Mouse (Mus musculus) neural tube, embryonic 11.5 days (tissue): Measurements from ENCODE around the gene Reep3. TPM values are rescaled to one million over a fixed set of nuclear protein-coding genes. Genes with fewer than 3 reads are reported as not detected.

Experiments used
- ATAC-seq: fragments of 200-750 bp; cut with Nextera tagmentation; 2 replicates; pipeline ENCODE4 v1.8.0; 2017; ENCODE audit warnings: moderate number of reproducible peaks, mild to moderate bottlenecking, moderate TSS enrichment, moderate library complexity; ENCODE audit not compliant: insufficient read depth, low FRiP score, low TSS enrichment
- DNase-seq: peaks from one replicate; pipeline ENCODE4 v3.0.0-alpha.2; 2015; ENCODE audit warnings: low spot score
- H3K27ac ChIP-seq: fragments of 300-500 bp; sonication (generic); 2 replicates; pipeline ENCODE4 v1.5.1; 2014; ENCODE audit warnings: low read depth, mild to moderate bottlenecking, low read length
- H3K27me3 ChIP-seq: fragments of 300-500 bp; sonication (generic); 2 replicates; pipeline ENCODE4 v1.6.1; 2014; ENCODE audit warnings: mild to moderate bottlenecking, low read length, mixed read lengths; ENCODE audit not compliant: control insufficient read depth, insufficient read depth
- H3K36me3 ChIP-seq: fragments of 300-500 bp; sonication (generic); 2 replicates; pipeline ENCODE4 v1.6.1; 2014; ENCODE audit warnings: mild to moderate bottlenecking, low read length, moderate library complexity, mixed read lengths; ENCODE audit not compliant: control insufficient read depth, insufficient read depth
- H3K4me1 ChIP-seq: fragments of 300-500 bp; sonication (generic); 2 replicates; pipeline ENCODE4 v1.6.1; 2014; ENCODE audit warnings: low read length, mixed read lengths; ENCODE audit not compliant: control insufficient read depth, insufficient read depth
- H3K4me2 ChIP-seq: fragments of 300-500 bp; sonication (generic); 2 replicates; pipeline ENCODE4 v1.6.1; 2014; ENCODE audit warnings: low read depth, mild to moderate bottlenecking, moderate library complexity
- H3K4me3 ChIP-seq: fragments of 300-500 bp; sonication (generic); 2 replicates; pipeline ENCODE4 v1.5.1; 2014; ENCODE audit warnings: low read depth, low read length
- H3K9ac ChIP-seq: fragments of 300-500 bp; sonication (generic); 2 replicates; pipeline ENCODE4 v1.6.1; 2014; ENCODE audit warnings: mild to moderate bottlenecking, low read length
- H3K9me3 ChIP-seq: fragments of 300-500 bp; sonication (generic); 2 replicates; pipeline ENCODE4 v1.6.1; 2016; ENCODE audit warnings: low read length; ENCODE audit not compliant: control insufficient read depth
- WGBS: fragments of 180-500 bp; shearing (Covaris S2); extraction: QIAGEN DNeasy Blood & Tissue Kit; methylation state at CpG from one replicate; pipeline ENCODE4 v1.1.7; 2014; 5-methylcytosine and 5-hydroxymethylcytosine counted together
- polyA plus RNA-seq: library from polyadenylated mRNA; unstranded; fragments of >200 nt; fragmentation: Nextera tagmentation; extraction: Ambion mirVana; gene quantifications from 2 replicates; pipeline ENCODE4 v1.2.1, GENCODE M21; 2014

Reep3 gene
- polyA plus RNA-seq, 1 experiment from 2014 or later, result 40.6 TPM

GRCm38 (mm10) chr10:67095798-67096620 lies 736 bp downstream of the Reep3 start, which contains the start of gene Jmjd1c:
Jmjd1c (plus strand) TSS chr10:67096125.
- peak; percentile 92 for DNase-seq
- Histone ChIP-seq H3K4me2 (peak within 1 kb of the TSS; percentile 71), H3K9me3 (no peaks in the 10 kb centered on the region), H3K27me3 (no peaks in the 10 kb centered on the region), H3K4me1 (peaks cover 23% of the 10 kb centered on the region), H3K27ac (peak within 1 kb of the TSS; percentile 99), H3K36me3 (no peaks in the 10 kb centered on the region; the same call in 1 of the 2 replicates), H3K9ac (peak within 1 kb of the TSS; percentile 100), H3K4me3 (peak within 1 kb of the TSS; percentile 79)
- ATAC-seq, result peak; percentile 89
- under 1% methylated on average over 67 of the region's 73 CpGs for WGBS

GRCm38 (mm10) chr10:67094922-67095321 lies 1.8 kb downstream of the Reep3 start:
- 90% methylated on average over 7 of the region's 7 CpGs for WGBS
- no peak for ATAC-seq
- DNase-seq, result no peak
- Histone ChIP-seq H3K9me3 (no peaks in the 10 kb centered on the region), H3K27ac (no peak overlapping the region), H3K4me2 (no peak overlapping the region), H3K9ac (no peak overlapping the region), H3K4me1 (peaks cover 16% of the 10 kb centered on the region), H3K4me3 (no peak overlapping the region), H3K27me3 (no peaks in the 10 kb centered on the region), H3K36me3 (no peaks in the 10 kb centered on the region; the same call in 1 of the 2 replicates)

- ATAC-seq, result no peak
- no peaks in the 10 kb centered on the region; the same call in 1 of the 2 replicates for H3K36me3 ChIP-seq
- no peak overlapping the region for H3K4me2 ChIP-seq
- H3K9ac ChIP-seq, result no peak overlapping the region
- WGBS, result 92% methylated on average over 4 of the region's 4 CpGs
- no peaks in the 10 kb centered on the region for H3K27me3 ChIP-seq
- no peak overlapping the region for H3K4me3 ChIP-seq
- H3K9me3 ChIP-seq, result no peaks in the 10 kb centered on the region
- H3K27ac ChIP-seq, result no peak overlapping the region
- H3K4me1 ChIP-seq, result no peaks in the 10 kb centered on the region
- DNase-seq, result no peak
These were observed 6.1 kb downstream of the Reep3 start for GRCm38 (mm10) chr10:67090611-67091010.

GRCm38 (mm10) chr10:67087447-67088226 lies 9.1 kb downstream of the Reep3 start:
- Histone ChIP-seq H3K9ac (no peak overlapping the region), H3K4me1 (no peaks in the 10 kb centered on the region; the same call in 1 of the 2 replicates), H3K4me2 (no peak overlapping the region), H3K9me3 (no peaks in the 10 kb centered on the region), H3K27ac (no peak overlapping the region), H3K36me3 (no peaks in the 10 kb centered on the region), H3K4me3 (no peak overlapping the region), H3K27me3 (no peaks in the 10 kb centered on the region)
- 88% methylated on average over 5 of the region's 5 CpGs for WGBS
- ATAC-seq (no peak), DNase-seq (no peak)

GRCm38 (mm10) chr10:67085916-67086315 lies 10.8 kb downstream of the Reep3 start:
- DNase-seq (no peak), ATAC-seq (no peak)
- H3K4me2 ChIP-seq, result no peak overlapping the region
- H3K4me3 ChIP-seq, result no peak overlapping the region
- no peaks in the 10 kb centered on the region for H3K36me3 ChIP-seq
- H3K4me1 ChIP-seq, result no peaks in the 10 kb centered on the region; the same call in 1 of the 2 replicates
- no peaks in the 10 kb centered on the region for H3K27me3 ChIP-seq
- WGBS, result 88% methylated on average over 7 of the region's 7 CpGs
- H3K9me3 ChIP-seq, result no peaks in the 10 kb centered on the region
- no peak overlapping the region for H3K27ac ChIP-seq
- no peak overlapping the region for H3K9ac ChIP-seq

GRCm38 (mm10) chr10:67085124-67085523 lies 11.6 kb downstream of the Reep3 start:
- Histone ChIP-seq H3K36me3 (no peaks in the 10 kb centered on the region), H3K4me1 (no peaks in the 10 kb centered on the region; the same call in 1 of the 2 replicates), H3K27ac (no peak overlapping the region), H3K27me3 (no peaks in the 10 kb centered on the region), H3K9me3 (no peaks in the 10 kb centered on the region), H3K4me3 (no peak overlapping the region), H3K9ac (no peak overlapping the region), H3K4me2 (no peak overlapping the region)
- no peak for ATAC-seq
- DNase-seq, result no peak
- WGBS, result 81% methylated on average over 10 of the region's 10 CpGs

- no peak for DNase-seq
- no peaks in the 10 kb centered on the region for H3K27me3 ChIP-seq
- H3K36me3 ChIP-seq, result no peaks in the 10 kb centered on the region
- H3K9ac ChIP-seq, result no peak overlapping the region
- no peak for ATAC-seq
- H3K4me2 ChIP-seq, result no peak overlapping the region
- no peak overlapping the region for H3K27ac ChIP-seq
- H3K9me3 ChIP-seq, result no peaks in the 10 kb centered on the region
- no peak overlapping the region for H3K4me3 ChIP-seq
- WGBS, result 57% methylated on average over 10 of the region's 10 CpGs
- H3K4me1 ChIP-seq, result peaks cover 2% of the 10 kb centered on the region; the same call in 1 of the 2 replicates
These were observed 13.1 kb downstream of the Reep3 start for GRCm38 (mm10) chr10:67083446-67084166.

GRCm38 (mm10) chr10:67082531-67082930 lies 14.2 kb downstream of the Reep3 start:
- H3K4me1 ChIP-seq, result peaks cover 2% of the 10 kb centered on the region; the same call in 1 of the 2 replicates
- no peaks in the 10 kb centered on the region for H3K9me3 ChIP-seq
- H3K4me2 ChIP-seq, result no peak overlapping the region
- H3K36me3 ChIP-seq, result no peaks in the 10 kb centered on the region
- H3K27ac ChIP-seq, result no peak overlapping the region
- H3K9ac ChIP-seq, result no peak overlapping the region
- H3K4me3 ChIP-seq, result no peak overlapping the region
- ATAC-seq (no peak), DNase-seq (no peak)
- H3K27me3 ChIP-seq, result no peaks in the 10 kb centered on the region
- 86% methylated on average over 4 of the region's 4 CpGs for WGBS
